Mouse (Mus musculus) kidney, embryonic 14.5 days (tissue): Measurements from ENCODE around the gene Trmt61a. TPM values are rescaled to one million over a fixed set of nuclear protein-coding genes. Genes with fewer than 3 reads are reported as not detected.
"Not testable (repeated sequence)": the region's sequence is repeated elsewhere in the genome, so short reads cannot be mapped to it uniquely, and the experiment has no call there.

ENCODE experiments used
- ATAC-seq: fragments of 200-750 bp; cut with Nextera tagmentation; 2 replicates; pipeline ENCODE4 v1.8.0; 2017; ENCODE audit warnings: moderate number of reproducible peaks, mild to moderate bottlenecking, moderate TSS enrichment, moderate library complexity; ENCODE audit not compliant: low FRiP score, low TSS enrichment
- H3K27ac ChIP-seq: fragments of 300-500 bp; sonication (generic); 2 replicates; pipeline ENCODE4 v1.5.1; 2014; ENCODE audit warnings: low read depth, mild to moderate bottlenecking, low read length, moderate library complexity, mixed read lengths
- H3K27me3 ChIP-seq: fragments of 300-500 bp; sonication (generic); 2 replicates; pipeline ENCODE4 v1.6.1; 2014; ENCODE audit warnings: mild to moderate bottlenecking, low read length; ENCODE audit not compliant: control insufficient read depth, insufficient read depth
- H3K36me3 ChIP-seq: fragments of 300-500 bp; sonication (generic); 2 replicates; pipeline ENCODE4 v1.6.1; 2014; ENCODE audit warnings: low read length, mixed read lengths; ENCODE audit not compliant: control insufficient read depth, insufficient read depth
- H3K4me1 ChIP-seq: fragments of 300-500 bp; sonication (generic); 2 replicates; pipeline ENCODE4 v1.6.1; 2014; ENCODE audit warnings: low read length, mixed read lengths; ENCODE audit not compliant: control insufficient read depth, insufficient read depth
- H3K4me2 ChIP-seq: fragments of 300-500 bp; sonication (generic); replicated peaks from 2 replicates; pipeline ENCODE4 v1.6.1; 2014; ENCODE audit warnings: low read depth, mild to moderate bottlenecking, low read length
- H3K4me3 ChIP-seq: fragments of 300-500 bp; sonication (generic); 2 replicates; pipeline ENCODE4 v1.5.1; 2014; ENCODE audit warnings: mild to moderate bottlenecking, low read length
- H3K9ac ChIP-seq: fragments of 300-500 bp; sonication (generic); 2 replicates; pipeline ENCODE4 v1.6.1; 2014; ENCODE audit warnings: low read depth, mild to moderate bottlenecking, low read length, moderate library complexity
- H3K9me3 ChIP-seq: fragments of 300-500 bp; sonication (generic); 2 replicates; pipeline ENCODE4 v1.6.1; 2016; ENCODE audit warnings: low read length; ENCODE audit not compliant: control insufficient read depth
- WGBS: fragments of 180-500 bp; shearing (Covaris S2); extraction: QIAGEN DNeasy Blood & Tissue Kit; methylation state at CpG from one replicate; pipeline ENCODE4 v1.1.7; 2014; 5-methylcytosine and 5-hydroxymethylcytosine counted together
- polyA plus RNA-seq: library from polyadenylated mRNA; unstranded; fragments of >200 nt; fragmentation: Nextera tagmentation; extraction: Ambion mirVana; gene quantifications from 2 replicates; pipeline ENCODE4 v1.2.1, GENCODE M21; 2014

Gene Trmt61a
- 6.7 and 11.9 TPM in 2 replicates for polyA plus RNA-seq

DNA sequence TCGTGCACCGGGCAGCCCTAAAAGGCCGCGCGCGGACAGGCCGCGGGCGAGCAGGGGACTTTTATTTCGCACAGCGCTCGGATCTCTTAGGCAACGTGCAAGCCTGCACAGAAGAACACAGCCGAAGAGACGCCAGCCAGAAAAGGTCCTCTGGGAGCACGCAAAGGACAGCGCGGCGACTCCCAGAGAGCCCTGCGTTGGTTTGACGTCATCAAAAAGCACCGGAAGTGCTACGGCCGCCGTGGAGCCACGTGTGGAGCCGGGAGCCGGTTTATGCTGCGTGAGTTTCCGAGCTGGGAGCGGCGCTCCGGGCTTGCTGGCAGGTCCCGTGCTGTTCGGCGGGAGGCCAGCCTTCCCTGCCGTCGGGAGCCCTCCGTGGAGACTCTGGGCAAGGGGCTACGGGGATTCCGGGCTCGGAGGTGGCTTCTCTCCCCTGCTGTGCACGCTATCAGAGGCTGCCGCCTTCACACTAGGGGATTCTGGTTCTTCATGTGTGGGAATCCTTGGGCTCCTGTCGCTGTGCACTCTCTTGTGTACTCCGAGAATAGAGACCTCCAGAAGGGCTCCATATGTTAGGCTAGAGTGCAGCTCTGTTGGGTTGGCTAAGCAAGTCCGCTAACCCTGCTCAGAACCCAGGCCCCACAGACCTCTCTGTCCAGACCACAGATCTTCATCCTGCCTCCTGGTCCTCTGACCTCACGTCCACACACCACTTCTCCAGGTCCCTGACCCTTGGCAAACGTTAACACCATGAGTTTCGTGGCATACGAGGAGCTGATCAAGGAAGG lies at the start of gene Trmt61a:
Trmt61a (plus strand) TSS at position 224 of the 788 bp plus-strand sequence.
- Histone ChIP-seq H3K27ac (peak within 1 kb of the TSS; percentile 96), H3K4me3 (peak within 1 kb of the TSS; percentile 94), H3K9me3 (no peaks in the 10 kb centered on the region), H3K4me1 (peaks cover 16% of the 10 kb centered on the region), H3K4me2 (peak within 1 kb of the TSS; percentile 91), H3K27me3 (peaks cover 15% of the 10 kb centered on the region), H3K36me3 (peaks cover 16% of the 10 kb centered on the region), H3K9ac (peak within 1 kb of the TSS; percentile 82)
- ATAC-seq: peak; percentile 85
- under 1% methylated on average over 51 of the region's 51 CpGs for WGBS

DNA sequence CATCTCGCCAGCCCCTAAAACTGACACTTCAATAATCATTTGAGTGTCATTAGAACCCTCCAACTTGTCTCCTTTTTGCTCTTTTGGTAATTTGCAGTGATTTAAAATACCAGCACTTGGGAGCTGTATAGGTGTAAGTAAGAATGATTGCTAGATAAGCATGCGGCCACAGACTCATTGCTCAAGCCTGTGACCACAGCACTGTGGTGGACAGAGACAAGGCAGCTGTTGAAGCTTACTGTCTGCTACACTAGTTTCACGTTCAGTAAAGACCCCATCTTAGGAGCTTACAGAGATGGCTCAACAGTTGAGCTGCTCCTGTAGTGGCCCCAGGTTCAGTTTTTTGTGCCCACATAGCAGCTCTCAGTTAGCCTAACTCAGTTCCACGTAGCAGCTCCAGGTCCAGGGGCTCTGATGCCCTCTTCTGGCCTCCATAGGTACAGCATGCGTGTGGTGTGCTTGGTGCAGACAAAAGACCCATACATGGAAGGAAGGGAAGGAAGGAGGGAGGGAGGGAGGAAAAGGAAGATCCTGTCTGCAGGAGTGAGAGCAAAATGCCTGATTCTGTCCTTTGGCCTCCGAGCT lies 29.8 kb upstream of the Trmt61a start:
- H3K9me3 ChIP-seq: no peaks in the 10 kb centered on the region
- no peak overlapping the region for H3K4me2 ChIP-seq

DNA sequence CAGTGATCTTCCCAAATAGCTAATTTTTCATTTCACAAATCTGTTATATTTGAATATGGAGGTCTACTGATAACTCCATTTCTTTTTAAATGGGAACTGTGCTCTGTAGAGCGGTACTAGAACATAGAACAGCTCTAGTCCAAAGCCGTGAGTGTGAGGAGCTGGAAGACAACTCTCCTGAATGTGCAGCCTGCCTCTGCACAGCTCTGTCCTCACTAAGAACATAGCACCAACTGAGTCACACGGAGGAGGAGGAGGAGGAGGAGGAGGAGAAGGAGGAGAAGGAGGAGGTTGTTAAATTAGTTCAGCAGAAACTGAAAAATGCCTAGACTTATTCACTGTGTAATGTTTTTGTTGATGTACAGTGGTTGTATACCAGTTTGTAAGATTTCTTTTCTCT lies 25.0 kb upstream of the Trmt61a start:
- no peaks in the 10 kb centered on the region for H3K9me3 ChIP-seq
- no peak for ATAC-seq
- WGBS: 94% methylated on average over 3 of the region's 3 CpGs
- no peak overlapping the region for H3K4me3 ChIP-seq
- no peak overlapping the region for H3K27ac ChIP-seq
- peaks cover 72% of the 10 kb centered on the region for H3K36me3 ChIP-seq
- H3K27me3 ChIP-seq: no peaks in the 10 kb centered on the region
- no peak overlapping the region for H3K4me2 ChIP-seq
- no peak overlapping the region for H3K9ac ChIP-seq
- no peaks in the 10 kb centered on the region for H3K4me1 ChIP-seq

More for the DNA sequence above, 29.8 kb upstream of the Trmt61a start:
- no peaks in the 10 kb centered on the region for H3K4me1 ChIP-seq
- whole genome bisulfite sequencing: 64% methylated on average over 6 of the region's 6 CpGs
- no peak for ATAC-seq
- H3K36me3 ChIP-seq: peaks cover 82% of the 10 kb centered on the region
- H3K4me3 ChIP-seq: no peak overlapping the region
- no peaks in the 10 kb centered on the region for H3K27me3 ChIP-seq
- H3K9ac ChIP-seq: no peak overlapping the region
- H3K27ac ChIP-seq: no peak overlapping the region

DNA sequence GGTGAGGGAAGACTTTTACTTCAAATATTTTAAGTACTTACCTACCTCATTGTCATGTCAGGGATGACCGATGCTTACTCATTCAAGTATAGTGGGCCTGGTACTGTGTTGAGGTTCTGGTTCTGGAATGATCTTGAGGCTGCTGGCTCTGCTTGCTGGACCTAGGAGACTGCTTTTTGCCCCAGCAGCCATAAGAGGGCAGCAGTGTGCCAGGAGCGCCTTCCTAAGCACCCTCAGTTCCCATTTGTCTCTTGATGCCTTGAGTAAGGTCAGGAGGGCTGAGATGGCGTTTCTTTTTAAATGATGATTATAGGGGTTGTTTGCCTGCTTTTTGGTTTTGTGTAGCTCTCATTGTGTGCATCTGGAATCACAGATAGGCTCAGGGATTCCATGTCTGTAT lies 24.5 kb upstream of the Trmt61a start:
- Histone ChIP-seq H3K4me3 (no peak overlapping the region), H3K27me3 (no peaks in the 10 kb centered on the region), H3K4me2 (no peak overlapping the region), H3K9me3 (no peaks in the 10 kb centered on the region), H3K4me1 (no peaks in the 10 kb centered on the region), H3K36me3 (peaks cover 68% of the 10 kb centered on the region), H3K9ac (no peak overlapping the region), H3K27ac (no peak overlapping the region)
- ATAC-seq: no peak
- WGBS: 41% methylated on average over 3 of the region's 3 CpGs

DNA sequence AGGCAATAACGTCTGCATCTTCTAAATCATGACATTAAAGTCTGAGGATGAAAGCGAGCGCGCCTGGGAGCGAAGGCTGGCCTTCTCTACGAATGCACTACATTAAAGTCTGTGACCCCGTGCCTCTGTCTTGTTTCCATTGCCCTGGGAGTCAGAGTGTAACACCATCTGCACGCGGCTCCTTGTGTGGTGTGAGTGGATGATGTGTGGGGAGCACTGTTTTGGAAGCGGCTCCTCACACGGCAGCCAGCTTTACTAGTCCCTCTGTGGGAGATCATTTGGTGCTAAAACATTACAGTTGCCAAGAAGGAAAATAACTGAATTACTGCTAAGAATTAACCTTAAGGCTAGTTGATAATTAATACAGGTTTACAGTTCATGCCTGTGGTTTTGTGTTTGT lies 22.2 kb upstream of the Trmt61a start:
- H3K9ac ChIP-seq: no peak overlapping the region
- no peaks in the 10 kb centered on the region for H3K27me3 ChIP-seq
- no peak overlapping the region for H3K4me2 ChIP-seq
- peaks cover 60% of the 10 kb centered on the region for H3K36me3 ChIP-seq
- WGBS: 86% methylated on average over 11 of the region's 11 CpGs
- no peak overlapping the region for H3K27ac ChIP-seq
- no peak overlapping the region for H3K4me3 ChIP-seq
- H3K9me3 ChIP-seq: no peaks in the 10 kb centered on the region
- no peaks in the 10 kb centered on the region for H3K4me1 ChIP-seq
- no peak for ATAC-seq

DNA sequence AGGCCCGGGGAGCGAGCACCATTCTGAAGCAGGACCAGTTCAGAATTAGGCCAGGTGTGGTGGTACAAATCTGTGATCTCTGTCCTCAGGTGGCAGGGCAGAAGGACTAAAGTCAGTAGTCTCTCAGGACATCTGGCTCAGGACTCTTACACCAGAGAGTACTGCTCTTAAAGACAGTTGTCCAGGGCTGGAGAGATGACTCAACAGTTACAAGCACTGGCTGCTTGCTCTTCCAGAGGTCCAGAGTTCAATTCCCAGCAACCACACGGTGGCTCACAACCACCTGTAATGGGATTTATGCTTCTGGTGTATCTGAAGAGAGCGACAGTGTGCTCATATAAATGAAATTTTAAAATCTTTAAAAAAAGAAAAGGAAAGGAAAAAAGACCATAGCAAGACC lies 18.6 kb upstream of the Trmt61a start:
- no peaks in the 10 kb centered on the region for H3K9me3 ChIP-seq
- peaks cover 41% of the 10 kb centered on the region for H3K36me3 ChIP-seq
- no peak for ATAC-seq
- no peaks in the 10 kb centered on the region for H3K27me3 ChIP-seq
- H3K4me2 ChIP-seq: no peak overlapping the region
- no peak overlapping the region for H3K27ac ChIP-seq
- H3K4me3 ChIP-seq: no peak overlapping the region
- WGBS: 95% methylated on average over 4 of the region's 4 CpGs
- H3K9ac ChIP-seq: no peak overlapping the region
- H3K4me1 ChIP-seq: peaks cover 7% of the 10 kb centered on the region; the same call in 1 of the 2 replicates

DNA sequence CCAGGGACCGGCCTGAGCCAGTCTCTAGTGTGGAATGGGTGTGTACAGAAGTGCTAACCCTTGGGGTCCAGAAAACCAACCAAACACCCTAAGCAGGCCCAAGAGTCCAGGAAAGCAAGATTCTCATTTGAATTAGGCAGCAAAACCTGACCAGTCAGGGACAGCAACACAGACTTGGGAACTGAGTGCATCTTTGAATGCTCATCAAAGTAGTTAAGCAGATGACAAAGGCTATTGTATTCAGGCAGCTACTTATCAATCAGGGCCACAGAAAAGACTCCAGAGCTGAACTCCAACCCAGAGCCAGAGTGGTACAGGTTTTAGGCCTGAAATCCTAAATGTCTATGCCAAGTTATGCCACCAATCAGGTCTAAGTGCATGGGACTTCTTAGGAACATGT lies 17.3 kb upstream of the Trmt61a start:
- no peak overlapping the region for H3K27ac ChIP-seq
- no peak overlapping the region for H3K9ac ChIP-seq
- H3K4me3 ChIP-seq: no peak overlapping the region
- peaks cover 10% of the 10 kb centered on the region; the same call in 1 of the 2 replicates for H3K4me1 ChIP-seq
- ATAC-seq: no peak
- H3K27me3 ChIP-seq: no peaks in the 10 kb centered on the region
- peaks cover 28% of the 10 kb centered on the region for H3K36me3 ChIP-seq
- H3K4me2 ChIP-seq: no peak overlapping the region
- 97% methylated on average over 1 of the region's 1 CpGs for WGBS
- H3K9me3 ChIP-seq: no peaks in the 10 kb centered on the region

DNA sequence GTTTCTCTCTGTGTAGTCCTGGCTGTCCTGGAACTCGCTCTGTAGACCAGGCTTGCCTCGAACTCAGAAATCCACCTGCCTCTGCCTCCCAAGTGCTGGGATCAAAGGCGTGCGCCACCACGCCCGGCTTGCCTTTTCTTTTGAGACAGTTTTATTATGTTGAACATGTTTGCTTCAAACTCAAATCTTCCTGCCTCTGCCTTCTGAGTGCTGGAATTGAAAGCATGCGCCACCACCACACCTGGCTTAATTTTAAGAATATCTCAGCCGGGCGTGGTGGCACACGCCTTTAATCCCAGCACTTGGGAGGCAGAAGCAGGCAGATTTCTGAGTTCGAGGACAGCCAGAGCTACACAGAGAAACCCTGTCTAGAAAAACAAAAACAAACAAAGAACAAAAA lies 16.4 kb upstream of the Trmt61a start:
- not testable (repeated sequence) for H3K4me2 ChIP-seq, ATAC-seq, H3K4me3 ChIP-seq, H3K27me3 ChIP-seq, H3K9ac ChIP-seq, H3K9me3 ChIP-seq, H3K4me1 ChIP-seq, H3K27ac ChIP-seq
- peaks cover 21% of the 10 kb centered on the region for H3K36me3 ChIP-seq
- WGBS: 95% methylated on average over 11 of the region's 11 CpGs
